Mouse (Mus musculus): Measurements from ENCODE around the gene Mpped2. TPM values are rescaled to one million over a fixed set of nuclear protein-coding genes. Genes with fewer than 3 reads are reported as not detected.

The Mpped2 gene
- total and polyA plus RNA-seq, 3 experiments: not detected

DNA sequence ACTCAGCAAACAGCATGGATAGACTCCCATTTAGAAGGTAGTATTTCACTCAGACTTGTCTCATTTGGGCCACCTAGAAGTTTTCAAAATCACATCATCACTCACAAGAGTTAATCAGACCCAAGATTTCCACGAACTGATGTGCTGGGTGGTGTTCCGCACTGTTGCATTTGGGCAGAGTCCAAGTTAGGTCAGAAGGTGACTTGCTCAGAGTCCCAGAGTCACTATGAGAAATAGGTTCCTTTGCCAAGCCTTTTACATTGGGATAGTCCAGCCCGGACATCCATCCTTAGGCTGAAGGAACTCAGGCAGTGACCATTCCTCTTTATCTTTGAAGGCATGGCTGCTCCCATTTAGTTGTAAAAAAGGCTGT lies 97.2 kb downstream of the Mpped2 start:
- Histone ChIP-seq H3K79me2 (replicated peaks; ENCODE audit: control insufficient read depth, extremely low read depth, insufficient read depth, poor library complexity, severe bottlenecking) (no peaks in the 10 kb centered on the region), H3K27me3 (replicated peaks) (no peaks in the 10 kb centered on the region), H3K36me3 (replicated peaks in 1 of 2; ENCODE audit: control insufficient read depth in 1 of 2, insufficient read depth in 1 of 2, low read length in 1 of 2) (no peaks in the 10 kb centered on the region), H3K4me2 (ENCODE audit: insufficient read depth, low read depth, poor library complexity, severe bottlenecking) (no peak overlapping the region), H3K27ac (ENCODE audit: insufficient read depth, low read depth) (no peak overlapping the region), H3K9ac (ENCODE audit: insufficient read depth, low read depth) (no peak overlapping the region), H3K9me3 (replicated peaks; ENCODE audit: low read length) (peaks cover 69% of the 10 kb centered on the region), H3K4me1 (ENCODE audit: control insufficient read depth in 1 of 2, insufficient read depth in 2 of 2) (no peaks in the 10 kb centered on the region), H3K4me3 (replicated peaks in 1 of 3; ENCODE audit: low read depth in 2 of 3, low read length in 2 of 3, poor library complexity in 1 of 3) (no peak overlapping the region)
- in situ Hi-C loops (cut with MboI; ENCODE audit: low pct_ligation_motif_present, low pct_unique_long_range_greater_than_20kb, low sequenced_read_pairs): no loop called here
- no peak for DNase-seq (ENCODE audit: extremely low read depth)
- dilution Hi-C loops (cut with MboI; ENCODE audit: extremely low pct_ligation_motif_present, extremely low pct_unique_long_range_greater_than_20kb, low sequenced_read_pairs): no loop called here
- TF ChIP-seq CHD1 (IDR thresholded peaks at IDR 0.05; ENCODE audit: low read depth, low read length): no peak
- TF ChIP-seq TCF12 (IDR thresholded peaks at IDR 0.05; ENCODE audit: low read depth, low read length): no peak
- TF ChIP-seq MAZ (IDR thresholded peaks at IDR 0.05; ENCODE audit: low read depth, low read length): no peak
- no peak for TF ChIP-seq ZMIZ1 (IDR thresholded peaks at IDR 0.05; ENCODE audit: low read depth, low read length)
- no peak for TF ChIP-seq MAX (IDR thresholded peaks at IDR 0.05; ENCODE audit: low read length)
- TF ChIP-seq KAT2A (IDR thresholded peaks at IDR 0.05; ENCODE audit: insufficient replicate concordance, low read length): no peak
- TF ChIP-seq NELFE (IDR thresholded peaks at IDR 0.05; ENCODE audit: low read depth, low read length): no peak
- TF ChIP-seq NRF1 (IDR thresholded peaks at IDR 0.05; ENCODE audit: low read depth, low read length): no peak
- TF ChIP-seq ETS1 (conservative IDR thresholded peaks at IDR 0.05; ENCODE audit: low read depth, low read length): no peak
- no peak for TF ChIP-seq RCOR1 (conservative IDR thresholded peaks at IDR 0.05; ENCODE audit: low read depth, low read length)
- TF ChIP-seq MEF2A (IDR thresholded peaks at IDR 0.05; ENCODE audit: borderline replicate concordance, low read depth, low read length): no peak
- no peak for TF ChIP-seq PAX5 (IDR thresholded peaks at IDR 0.05; ENCODE audit: low read length)
- no peak for TF ChIP-seq ZNF384 (IDR thresholded peaks at IDR 0.05; ENCODE audit: low read depth, low read length)
- TF ChIP-seq SMC3 (IDR thresholded peaks at IDR 0.05; ENCODE audit: low read depth, low read length): no peak
- no peak for TF ChIP-seq POLR2A (IDR thresholded peaks at IDR 0.05; ENCODE audit: low read depth, low read length)
- no peak for TF ChIP-seq UBTF (IDR thresholded peaks at IDR 0.05; ENCODE audit: low read depth, low read length)
- TF ChIP-seq IRF4 (IDR thresholded peaks at IDR 0.05; ENCODE audit: low read depth, low read length): no peak
- TF ChIP-seq EP300 (IDR thresholded peaks at IDR 0.05; ENCODE audit: low read length): no peak

DNA sequence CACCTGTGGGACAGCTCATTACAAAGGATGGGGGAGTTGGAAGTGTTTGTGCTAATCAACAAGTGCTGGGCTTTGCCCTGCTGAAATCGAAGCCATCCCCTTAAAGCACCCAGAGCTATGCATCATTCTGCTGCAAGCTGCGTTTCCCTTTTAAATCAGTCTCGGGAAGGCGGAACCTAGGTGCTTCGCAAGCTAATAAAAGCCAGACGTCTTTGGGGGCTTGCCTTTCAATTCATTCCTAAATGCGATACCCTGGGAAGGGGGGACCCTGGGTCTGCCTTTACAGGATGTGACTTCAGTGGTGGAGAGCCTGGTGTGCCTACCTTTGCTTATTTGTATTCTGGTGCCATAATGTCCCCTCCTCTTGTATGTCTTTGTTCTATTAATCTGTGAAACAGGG lies 103.2 kb downstream of the Mpped2 start:
- Histone ChIP-seq H3K9me3 (replicated peaks; ENCODE audit: low read length) (peaks cover 62% of the 10 kb centered on the region), H3K9ac (ENCODE audit: insufficient read depth, low read depth) (no peak overlapping the region), H3K4me2 (ENCODE audit: insufficient read depth, low read depth, poor library complexity, severe bottlenecking) (no peak overlapping the region), H3K79me2 (replicated peaks; ENCODE audit: control insufficient read depth, extremely low read depth, insufficient read depth, poor library complexity, severe bottlenecking) (no peaks in the 10 kb centered on the region), H3K36me3 (replicated peaks in 1 of 2; ENCODE audit: control insufficient read depth in 1 of 2, insufficient read depth in 1 of 2, low read length in 1 of 2) (no peaks in the 10 kb centered on the region), H3K4me1 (ENCODE audit: control insufficient read depth in 1 of 2, insufficient read depth in 2 of 2) (no peaks in the 10 kb centered on the region), H3K27ac (ENCODE audit: insufficient read depth, low read depth) (no peak overlapping the region), H3K4me3 (replicated peaks in 1 of 3; ENCODE audit: low read depth in 2 of 3, low read length in 2 of 3, poor library complexity in 1 of 3) (no peak overlapping the region), H3K27me3 (replicated peaks) (no peaks in the 10 kb centered on the region)
- DNase-seq (ENCODE audit: extremely low read depth): no peak
- in situ Hi-C loops (cut with MboI; ENCODE audit: low pct_ligation_motif_present, low pct_unique_long_range_greater_than_20kb, low sequenced_read_pairs): no loop called here
- TF ChIP-seq RCOR1 (conservative IDR thresholded peaks at IDR 0.05; ENCODE audit: low read depth, low read length) (no peak), BHLHE40 (IDR thresholded peaks at IDR 0.05; ENCODE audit: low read depth, low read length) (no peak), ZMIZ1 (IDR thresholded peaks at IDR 0.05; ENCODE audit: low read depth, low read length) (no peak), USF1 (IDR thresholded peaks at IDR 0.05; ENCODE audit: low read depth, low read length) (no peak), ZNF384 (IDR thresholded peaks at IDR 0.05; ENCODE audit: low read depth, low read length) (no peak), HCFC1 (IDR thresholded peaks at IDR 0.05; ENCODE audit: low read depth, low read length) (no peak), CHD2 (IDR thresholded peaks at IDR 0.05; ENCODE audit: low read length) (no peak), ETS1 (conservative IDR thresholded peaks at IDR 0.05; ENCODE audit: low read depth, low read length) (no peak), IRF4 (IDR thresholded peaks at IDR 0.05; ENCODE audit: low read depth, low read length) (no peak), CTCF (conservative IDR thresholded peaks at IDR 0.05 in 1 of 2, IDR thresholded peaks at IDR 0.05 in 1 of 2; ENCODE audit: low read depth in 2 of 2, low read length in 2 of 2) (no peak), GABPA (IDR thresholded peaks at IDR 0.05; ENCODE audit: insufficient replicate concordance, low read depth, low read length) (no peak)
- dilution Hi-C loops (cut with MboI; ENCODE audit: extremely low pct_ligation_motif_present, extremely low pct_unique_long_range_greater_than_20kb, low sequenced_read_pairs): no loop called here

All from CH12.LX (cell line).